Mouse (Mus musculus) limb, embryonic 12.5 days (tissue): ENCODE results near the gene Khdrbs1. TPM values are rescaled to one million over a fixed set of nuclear protein-coding genes. Genes with fewer than 3 reads are reported as not detected.
"Not testable (repeated sequence)": the region's sequence is repeated elsewhere in the genome, so short reads cannot be mapped to it uniquely, and the experiment has no call there.

ENCODE experiments used
- ATAC-seq: fragments of 200-750 bp; cut with Nextera tagmentation; 2 replicates; pipeline ENCODE4 v1.8.0; 2017; ENCODE audit warnings: low read depth, moderate TSS enrichment; ENCODE audit not compliant: insufficient number of reproducible peaks, insufficient read depth, low FRiP score, low TSS enrichment
- H3K27ac ChIP-seq: fragments of 300-500 bp; sonication (generic); 2 replicates; pipeline ENCODE4 v1.5.1; 2016; ENCODE audit warnings: mild to moderate bottlenecking, moderate library complexity
- H3K27me3 ChIP-seq: fragments of 300-500 bp; sonication (generic); 2 replicates; pipeline ENCODE4 v1.6.1; 2016; ENCODE audit warnings: mild to moderate bottlenecking, moderate library complexity
- H3K36me3 ChIP-seq: fragments of 300-500 bp; sonication (generic); 2 replicates; pipeline ENCODE4 v1.6.1; 2016; ENCODE audit warnings: mild to moderate bottlenecking, moderate library complexity
- H3K4me1 ChIP-seq: fragments of 300-500 bp; sonication (generic); replicated peaks from 2 replicates; pipeline ENCODE4 v1.6.1; 2016
- H3K4me2 ChIP-seq: fragments of 300-500 bp; sonication (generic); 2 replicates; pipeline ENCODE4 v1.6.1; 2016; ENCODE audit warnings: mild to moderate bottlenecking, moderate library complexity
- H3K4me3 ChIP-seq: fragments of 300-500 bp; sonication (generic); replicated peaks from 2 replicates; pipeline ENCODE4 v1.5.1; 2016; ENCODE audit warnings: mild to moderate bottlenecking
- H3K9ac ChIP-seq: fragments of 300-500 bp; sonication (generic); replicated peaks from 2 replicates; pipeline ENCODE4 v1.6.1; 2016; ENCODE audit warnings: mild to moderate bottlenecking, moderate library complexity
- H3K9me3 ChIP-seq: fragments of 300-500 bp; sonication (generic); 2 replicates; pipeline ENCODE4 v1.6.1; 2016; ENCODE audit warnings: mild to moderate bottlenecking, moderate library complexity
- WGBS: fragments of 180-500 bp; shearing (Covaris S2); methylation state at CpG from one replicate; pipeline ENCODE4 v1.1.7; 2016; 5-methylcytosine and 5-hydroxymethylcytosine counted together
- polyA plus RNA-seq: library from polyadenylated mRNA; unstranded; fragments of >200 nt; fragmentation: Nextera tagmentation; extraction: Ambion mirVana; gene quantifications from 2 replicates; pipeline ENCODE4 v1.2.1, GENCODE M21; 2016

The Khdrbs1 gene
- polyA plus RNA-seq, 1 experiment from 2014 or later, result 204 TPM

DNA sequence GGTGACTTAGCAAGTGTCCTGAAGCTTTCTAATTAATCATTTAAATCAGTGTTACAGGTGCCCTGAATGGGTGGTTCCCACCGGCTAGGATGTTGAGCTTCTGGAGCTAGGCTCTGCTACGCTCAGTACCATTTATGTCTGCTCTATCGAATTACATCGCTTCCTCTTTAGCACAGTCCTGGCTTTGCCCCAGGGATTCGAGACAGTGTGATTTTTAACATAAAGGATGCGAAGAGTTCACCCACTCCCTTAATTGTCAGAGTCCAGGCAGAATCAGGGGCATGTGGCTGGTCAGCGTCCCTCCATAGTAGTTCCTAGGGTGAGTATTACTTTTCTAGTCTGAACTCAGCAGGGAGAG lies 29.2 kb upstream of the Khdrbs1 start:
- H3K4me2 ChIP-seq, result peak overlapping the region; percentile 57
- H3K36me3 ChIP-seq, result no peaks in the 10 kb centered on the region
- WGBS, result 8% methylated on average over 7 of the region's 7 CpGs
- no peaks in the 10 kb centered on the region for H3K27me3 ChIP-seq
- peak; percentile 57; the same call in 1 of the 2 replicates for ATAC-seq
- H3K9ac ChIP-seq, result no peak overlapping the region
- H3K4me3 ChIP-seq, result peak overlapping the region; percentile 10; the same call in 1 of the 2 replicates
- no peaks in the 10 kb centered on the region for H3K9me3 ChIP-seq
- H3K4me1 ChIP-seq, result peaks cover 38% of the 10 kb centered on the region
- H3K27ac ChIP-seq, result peak overlapping the region; percentile 86

DNA sequence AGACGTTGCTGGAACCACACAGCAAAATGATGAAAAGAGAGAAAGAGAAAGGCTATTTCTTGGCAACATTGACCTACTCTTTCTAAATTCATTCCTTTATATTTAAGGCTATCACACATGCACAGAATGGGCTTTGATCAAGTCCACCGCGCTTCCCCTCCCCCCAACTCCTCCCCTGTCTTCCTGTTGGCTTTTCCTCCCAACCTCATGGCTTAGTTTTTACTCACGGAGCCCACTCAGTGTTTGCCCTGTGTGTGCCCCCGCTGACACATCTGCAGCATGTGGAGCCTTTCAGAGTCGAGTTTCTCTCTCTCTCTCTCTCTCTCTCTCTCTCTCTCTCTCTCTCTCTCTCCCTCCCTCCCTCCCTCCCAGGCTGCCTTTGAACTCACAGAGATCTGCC lies 28.5 kb upstream of the Khdrbs1 start:
- no peak for ATAC-seq
- Histone ChIP-seq H3K27me3 (no peaks in the 10 kb centered on the region), H3K4me1 (peaks cover 36% of the 10 kb centered on the region), H3K9ac (no peak overlapping the region), H3K36me3 (no peaks in the 10 kb centered on the region), H3K4me2 (no peak overlapping the region), H3K4me3 (no peak overlapping the region), H3K27ac (no peak overlapping the region), H3K9me3 (no peaks in the 10 kb centered on the region)
- WGBS, result 56% methylated on average over 6 of the region's 6 CpGs

DNA sequence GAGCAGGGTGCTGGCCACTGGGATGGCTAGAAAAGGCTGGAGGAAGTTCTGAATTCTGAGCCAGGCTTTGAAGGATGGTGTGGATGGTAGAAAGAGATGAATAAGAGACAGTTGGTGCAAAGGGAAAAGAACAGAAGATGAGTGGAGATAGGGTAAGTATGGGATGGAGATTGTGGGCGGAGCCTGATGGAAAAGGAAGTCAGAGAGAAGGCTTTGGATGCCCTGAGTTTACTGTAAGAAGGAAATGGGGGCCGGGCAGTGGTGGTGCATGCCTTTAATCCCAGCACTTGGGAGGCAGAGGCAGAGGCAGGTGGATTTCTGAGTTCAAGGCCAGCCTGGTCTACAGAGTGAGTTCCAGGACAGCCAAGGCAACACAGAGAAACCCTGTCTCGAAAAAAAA lies 26.6 kb upstream of the Khdrbs1 start:
- H3K9me3 ChIP-seq, H3K36me3 ChIP-seq, H3K4me2 ChIP-seq, ATAC-seq, H3K27me3 ChIP-seq, H3K9ac ChIP-seq, H3K27ac ChIP-seq, H3K4me3 ChIP-seq: not testable (repeated sequence)
- 81% methylated on average over 3 of the region's 3 CpGs for WGBS
- H3K4me1 ChIP-seq, result peaks cover 24% of the 10 kb centered on the region

DNA sequence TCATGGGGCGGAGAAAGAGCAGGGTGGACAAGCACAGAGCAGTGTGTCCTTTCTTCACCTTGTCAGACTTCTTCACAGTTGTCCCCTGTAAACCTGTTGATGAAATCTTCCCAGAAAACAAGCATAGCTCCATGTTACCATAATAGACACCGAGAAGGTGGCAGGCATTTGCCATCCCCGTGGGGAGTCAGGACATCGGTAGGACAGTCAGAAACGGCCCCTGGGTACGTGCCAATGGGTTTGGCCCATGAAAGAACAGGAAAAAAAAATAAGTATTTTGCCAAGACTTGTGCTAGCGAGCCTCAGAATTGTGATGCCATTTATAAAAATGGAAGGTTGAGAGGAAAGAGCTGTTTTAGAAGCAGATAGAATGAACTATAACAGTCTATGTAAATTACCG lies 25.7 kb upstream of the Khdrbs1 start:
- ATAC-seq, result no peak
- WGBS, result 87% methylated on average over 8 of the region's 8 CpGs
- Histone ChIP-seq H3K36me3 (no peaks in the 10 kb centered on the region), H3K4me3 (no peak overlapping the region), H3K27ac (no peak overlapping the region), H3K9me3 (no peaks in the 10 kb centered on the region), H3K9ac (no peak overlapping the region), H3K4me2 (no peak overlapping the region), H3K4me1 (peaks cover 20% of the 10 kb centered on the region), H3K27me3 (no peaks in the 10 kb centered on the region)

DNA sequence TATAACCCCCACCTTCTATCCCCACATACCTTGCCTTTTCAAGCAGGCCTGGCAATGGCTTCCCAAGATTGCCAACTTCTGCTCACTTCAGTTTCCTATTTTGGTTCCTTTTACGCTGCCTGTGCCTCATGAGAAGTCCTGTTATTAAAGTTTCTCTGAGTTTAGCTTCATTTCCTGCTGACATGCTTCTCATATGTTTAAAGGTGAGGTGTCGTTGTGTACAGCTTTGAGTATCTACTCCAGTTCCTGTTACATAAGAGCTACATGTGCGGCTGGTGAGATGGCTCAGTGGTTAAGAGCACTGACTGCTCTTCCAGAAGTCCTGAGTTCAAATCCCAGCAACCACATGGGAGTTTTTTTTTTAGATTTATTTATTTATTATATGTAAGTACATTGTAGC lies 23.2 kb upstream of the Khdrbs1 start:
- H3K4me3 ChIP-seq, result no peak overlapping the region
- no peak for ATAC-seq
- H3K36me3 ChIP-seq, result no peaks in the 10 kb centered on the region
- no peak overlapping the region for H3K9ac ChIP-seq
- WGBS, result 83% methylated on average over 3 of the region's 3 CpGs
- no peak overlapping the region for H3K4me2 ChIP-seq
- H3K4me1 ChIP-seq, result no peaks in the 10 kb centered on the region
- H3K27ac ChIP-seq, result no peak overlapping the region
- H3K9me3 ChIP-seq, result no peaks in the 10 kb centered on the region
- no peaks in the 10 kb centered on the region for H3K27me3 ChIP-seq

DNA sequence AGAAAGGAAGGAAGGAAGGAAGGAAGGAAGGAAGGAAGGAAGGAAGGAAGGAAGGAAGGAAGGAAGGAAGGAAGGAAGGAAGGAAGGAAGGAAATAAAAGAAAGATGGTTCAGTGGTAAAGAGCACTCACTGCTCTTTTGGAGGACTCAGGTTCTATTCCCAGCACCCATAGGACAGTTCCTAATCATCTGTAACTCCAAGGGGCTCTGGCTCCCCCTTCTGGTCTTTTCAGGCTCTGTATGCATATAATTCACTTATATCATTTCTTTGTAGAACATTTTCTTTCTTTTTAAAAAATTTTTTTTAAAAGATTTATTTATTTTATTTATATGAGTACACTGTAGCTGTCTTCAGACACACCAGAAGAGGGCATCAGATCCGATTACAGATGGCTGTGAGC lies 20.4 kb upstream of the Khdrbs1 start:
- H3K4me2 ChIP-seq, H3K4me1 ChIP-seq, H3K27ac ChIP-seq, H3K9ac ChIP-seq, H3K4me3 ChIP-seq, H3K9me3 ChIP-seq, H3K27me3 ChIP-seq, ATAC-seq, H3K36me3 ChIP-seq: not testable (repeated sequence)
- WGBS, result 83% methylated on average over 1 of the region's 1 CpGs

DNA sequence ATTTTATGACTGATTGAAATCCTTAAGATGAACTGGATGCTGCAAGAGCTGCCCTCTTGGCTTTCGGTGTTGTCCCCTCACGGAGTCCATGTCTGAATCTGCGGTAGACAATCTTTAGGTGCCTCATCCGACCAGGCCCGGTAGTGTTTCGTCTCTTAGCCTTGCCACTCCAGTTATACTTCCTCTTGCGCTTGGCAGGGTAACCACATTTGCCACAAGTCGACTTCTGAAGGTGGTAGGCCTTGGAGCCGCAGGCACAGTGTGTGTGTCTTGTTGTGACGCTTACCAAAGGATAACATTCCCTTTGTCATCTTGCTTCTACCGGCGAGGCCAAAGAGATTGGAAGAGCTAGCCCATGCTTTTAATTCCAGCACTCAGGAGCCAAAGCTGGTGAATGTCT lies 19.5 kb upstream of the Khdrbs1 start:
- 95% methylated on average over 12 of the region's 12 CpGs for WGBS
- H3K27me3 ChIP-seq, result no peaks in the 10 kb centered on the region
- no peak overlapping the region for H3K9ac ChIP-seq
- no peak overlapping the region for H3K4me3 ChIP-seq
- no peak overlapping the region for H3K4me2 ChIP-seq
- peaks cover 10% of the 10 kb centered on the region for H3K4me1 ChIP-seq
- no peak overlapping the region for H3K27ac ChIP-seq
- H3K36me3 ChIP-seq, result no peaks in the 10 kb centered on the region
- no peaks in the 10 kb centered on the region for H3K9me3 ChIP-seq
- no peak for ATAC-seq

DNA sequence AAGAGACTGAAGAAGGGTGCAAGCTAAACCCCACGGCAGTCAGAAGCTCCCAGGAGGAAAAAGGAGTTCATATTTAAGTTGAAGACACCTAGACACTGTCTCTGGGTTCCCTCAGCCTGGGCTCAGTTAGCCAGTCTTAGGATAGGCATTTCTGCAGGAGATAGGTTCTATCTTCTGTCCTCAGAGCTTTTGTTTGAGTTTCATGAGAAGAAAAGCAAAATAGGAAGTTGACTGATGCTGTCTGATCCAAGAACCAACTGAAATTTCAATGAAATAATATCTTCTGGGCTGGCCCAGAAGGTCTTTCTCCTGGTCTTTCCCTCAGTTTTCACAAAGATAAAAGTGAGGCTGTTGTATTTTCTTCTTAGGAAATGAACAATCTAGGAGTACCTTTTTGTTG lies 13.4 kb upstream of the Khdrbs1 start:
- Histone ChIP-seq H3K27ac (no peak overlapping the region), H3K4me2 (no peak overlapping the region), H3K4me1 (peaks cover 12% of the 10 kb centered on the region), H3K36me3 (no peaks in the 10 kb centered on the region), H3K9ac (no peak overlapping the region), H3K9me3 (no peaks in the 10 kb centered on the region), H3K27me3 (0 out of 2 replicates have a peak, but pooled peaks cover 6% of the 10 kb centered on the region), H3K4me3 (no peak overlapping the region)
- 73% methylated on average over 1 of the region's 1 CpGs for WGBS
- ATAC-seq, result no peak

DNA sequence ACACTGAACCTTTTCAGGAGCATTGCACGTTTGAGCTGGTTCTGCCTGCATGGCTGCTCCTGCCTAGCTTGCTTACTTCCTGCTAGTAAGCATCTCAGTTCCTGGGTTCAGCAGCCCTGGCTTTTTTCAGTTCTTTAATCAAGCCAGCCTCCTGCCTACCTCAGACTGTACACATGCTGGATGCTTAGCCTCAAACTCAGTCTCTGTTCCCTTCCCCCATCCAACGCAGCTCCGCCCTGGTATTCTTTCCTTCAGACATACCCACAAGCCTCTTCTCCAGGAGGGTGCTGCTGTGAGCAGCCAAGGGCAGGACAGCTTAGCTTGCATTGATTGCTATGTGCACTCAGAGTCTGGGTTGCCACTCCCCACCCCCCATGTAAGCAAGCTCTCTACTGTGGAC lies 12.6 kb upstream of the Khdrbs1 start:
- H3K4me3 ChIP-seq, result no peak overlapping the region
- ATAC-seq, result no peak
- 66% methylated on average over 3 of the region's 3 CpGs for WGBS
- H3K9ac ChIP-seq, result no peak overlapping the region
- 0 out of 2 replicates have a peak, but pooled peaks cover 7% of the 10 kb centered on the region for H3K27me3 ChIP-seq
- no peaks in the 10 kb centered on the region for H3K9me3 ChIP-seq
- H3K4me1 ChIP-seq, result peaks cover 12% of the 10 kb centered on the region
- H3K36me3 ChIP-seq, result no peaks in the 10 kb centered on the region
- no peak overlapping the region for H3K27ac ChIP-seq
- H3K4me2 ChIP-seq, result no peak overlapping the region

DNA sequence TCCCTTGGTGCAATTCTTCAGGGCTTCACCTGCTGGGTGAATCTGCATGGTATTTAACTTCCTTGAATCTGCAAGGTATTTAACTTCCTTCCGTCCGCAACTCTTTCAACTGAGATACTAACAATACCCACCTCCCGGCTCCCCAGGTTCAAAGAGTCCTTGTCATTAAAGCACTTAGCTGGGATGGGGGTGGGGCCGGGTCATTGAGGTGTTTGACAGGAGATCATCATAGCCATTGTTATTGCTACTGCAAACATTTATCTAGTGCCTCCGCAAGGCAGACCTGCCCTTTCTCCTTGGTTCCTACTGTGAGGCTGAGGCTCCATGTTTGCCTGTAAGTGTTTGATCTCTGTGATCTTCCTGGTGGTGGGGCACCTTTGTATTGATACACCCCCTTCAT lies 8.3 kb upstream of the Khdrbs1 start:
- Histone ChIP-seq H3K4me3 (no peak overlapping the region), H3K9me3 (no peaks in the 10 kb centered on the region), H3K4me1 (peaks cover 10% of the 10 kb centered on the region), H3K36me3 (no peaks in the 10 kb centered on the region), H3K9ac (no peak overlapping the region), H3K27ac (no peak overlapping the region), H3K4me2 (no peak overlapping the region), H3K27me3 (0 out of 2 replicates have a peak, but pooled peaks cover 7% of the 10 kb centered on the region)
- ATAC-seq, result no peak
- 27% methylated on average over 5 of the region's 5 CpGs for WGBS

DNA sequence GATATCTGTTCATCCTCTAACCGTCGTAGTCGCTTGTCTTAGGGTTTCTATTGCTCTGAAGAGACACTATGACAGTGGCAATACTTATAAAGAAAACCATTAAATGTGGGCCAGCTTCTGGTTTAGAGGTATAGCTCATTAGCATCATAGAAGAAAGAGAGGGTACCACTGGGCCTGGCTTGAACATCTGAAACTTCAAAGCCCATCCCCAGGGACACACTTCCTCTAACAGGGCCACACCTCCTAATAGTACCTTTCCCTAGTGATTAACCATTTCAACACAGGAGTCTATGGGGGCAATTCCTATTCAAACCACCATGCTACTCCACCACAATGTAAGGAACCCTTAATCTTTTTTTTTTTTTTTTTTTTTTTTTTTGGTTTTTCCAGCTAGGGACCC lies 4.5 kb upstream of the Khdrbs1 start:
- no peak overlapping the region for H3K4me3 ChIP-seq
- H3K4me1 ChIP-seq, result peaks cover 17% of the 10 kb centered on the region
- H3K4me2 ChIP-seq, result no peak overlapping the region
- 72% methylated on average over 3 of the region's 3 CpGs for WGBS
- H3K36me3 ChIP-seq, result no peaks in the 10 kb centered on the region
- H3K27ac ChIP-seq, result no peak overlapping the region
- no peak overlapping the region for H3K9ac ChIP-seq
- 0 out of 2 replicates have a peak, but pooled peaks cover 7% of the 10 kb centered on the region for H3K27me3 ChIP-seq
- ATAC-seq, result no peak
- H3K9me3 ChIP-seq, result no peaks in the 10 kb centered on the region

DNA sequence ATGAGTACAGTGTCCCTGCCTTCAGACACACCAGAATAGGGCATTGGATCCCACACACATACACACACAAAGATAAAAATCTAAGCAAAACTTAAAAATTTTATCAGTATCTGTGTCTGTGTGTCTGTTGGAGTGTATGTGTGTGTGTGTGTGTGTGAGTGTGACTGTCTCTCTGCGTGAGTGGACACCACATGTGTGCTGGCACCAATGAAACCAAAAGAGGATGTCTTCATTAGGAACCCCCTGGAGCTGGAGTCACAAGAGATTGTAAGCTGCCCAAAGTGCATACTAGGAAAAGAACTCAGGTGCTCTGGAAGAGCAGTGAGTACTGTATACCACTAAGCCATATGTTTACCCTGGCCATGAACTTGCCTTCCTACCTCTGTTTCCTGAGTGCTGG lies 4.0 kb upstream of the Khdrbs1 start:
- Histone ChIP-seq H3K9ac (no peak overlapping the region), H3K4me2 (no peak overlapping the region), H3K27ac (no peak overlapping the region), H3K4me1 (peaks cover 17% of the 10 kb centered on the region), H3K4me3 (no peak overlapping the region), H3K36me3 (no peaks in the 10 kb centered on the region), H3K27me3 (0 out of 2 replicates have a peak, but pooled peaks cover 7% of the 10 kb centered on the region), H3K9me3 (no peaks in the 10 kb centered on the region)
- ATAC-seq, result no peak
- 67% methylated on average over 1 of the region's 1 CpGs for WGBS
